Mouse (Mus musculus): ENCODE results near the gene Foxk1. TPM values are rescaled to one million over a fixed set of nuclear protein-coding genes. Genes with fewer than 3 reads are reported as not detected.

Foxk1 gene
- polyA plus RNA-seq, 1 experiment from 2014 or later, result 1.8 TPM

DNA sequence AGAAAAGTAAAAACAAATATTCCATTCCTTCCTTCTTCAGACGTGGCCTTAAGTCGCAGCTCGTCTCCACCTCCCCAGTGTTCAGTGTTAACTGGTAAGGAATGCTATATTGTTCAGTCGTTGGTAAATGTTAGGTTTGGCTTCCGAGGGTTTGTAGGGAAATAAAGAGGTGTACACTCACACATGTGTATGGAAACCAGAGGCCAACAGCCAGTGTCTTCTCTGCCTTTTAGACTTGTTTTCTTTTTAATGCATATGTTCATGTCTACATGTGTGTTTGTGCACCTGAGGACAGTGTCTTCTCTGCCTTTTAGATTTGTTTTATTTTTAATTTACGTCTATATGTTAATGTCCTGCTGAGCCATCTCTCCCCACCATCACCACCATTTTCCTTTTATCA lies 29.1 kb upstream of the Foxk1 start:
- no peak overlapping the region for H3K4me2 ChIP-seq
- H3K27ac ChIP-seq, result no peak overlapping the region
- WGBS (ENCODE audit: insufficient replicate concordance), result 42% methylated on average over 6 of the region's 6 CpGs
- DNase-seq (no peak), ATAC-seq (ENCODE audit: low read depth) (no peak)
- H3K9ac ChIP-seq, result no peak overlapping the region
- 0 out of 2 replicates have a peak, but pooled peaks cover 2% of the 10 kb centered on the region for H3K36me3 ChIP-seq
- peaks cover 33% of the 10 kb centered on the region for H3K4me1 ChIP-seq (replicated peaks)
- H3K4me3 ChIP-seq (replicated peaks), result no peak overlapping the region
- no peaks in the 10 kb centered on the region for H3K9me3 ChIP-seq (replicated peaks)
- H3K27me3 ChIP-seq, result no peaks in the 10 kb centered on the region

DNA sequence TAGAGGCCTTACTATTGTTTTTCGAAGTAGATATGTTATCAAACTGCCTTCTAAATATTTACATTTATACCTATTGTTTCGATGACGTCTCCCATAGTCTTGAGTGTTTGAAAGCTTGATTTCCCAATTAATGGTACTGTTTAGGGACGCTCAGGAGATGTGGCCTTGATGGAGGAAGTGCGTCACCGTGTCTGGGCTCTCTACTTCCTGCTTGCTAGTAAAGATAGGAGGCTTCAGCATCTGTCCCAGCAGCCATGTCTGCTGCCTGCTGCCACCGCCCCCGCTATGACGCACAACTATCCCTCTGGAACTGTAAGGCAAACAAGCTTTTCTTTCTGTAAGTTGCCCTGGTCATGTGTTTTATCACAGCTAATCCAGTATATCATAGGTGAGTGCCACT lies 27.0 kb upstream of the Foxk1 start:
- 54% methylated on average over 9 of the region's 9 CpGs for WGBS (ENCODE audit: insufficient replicate concordance)

GRCm38 (mm10) chr5:142375641-142376040 lies 25.7 kb upstream of the Foxk1 start:
- H3K27me3 ChIP-seq, result no peaks in the 10 kb centered on the region
- 89% methylated on average over 5 of the region's 5 CpGs for WGBS (ENCODE audit: insufficient replicate concordance)
- H3K9me3 ChIP-seq (replicated peaks), result no peaks in the 10 kb centered on the region
- DNase-seq (no peak), ATAC-seq (ENCODE audit: low read depth) (no peak)
- no peak overlapping the region for H3K9ac ChIP-seq
- H3K4me3 ChIP-seq (replicated peaks), result no peak overlapping the region
- H3K27ac ChIP-seq, result no peak overlapping the region
- H3K36me3 ChIP-seq, result no peaks in the 10 kb centered on the region
- peaks cover 19% of the 10 kb centered on the region for H3K4me1 ChIP-seq (replicated peaks)
- no peak overlapping the region for H3K4me2 ChIP-seq

More for the DNA sequence above, 27.0 kb upstream of the Foxk1 start:
- Histone ChIP-seq H3K9ac (no peak overlapping the region), H3K27me3 (no peaks in the 10 kb centered on the region), H3K4me1 (replicated peaks) (peaks cover 19% of the 10 kb centered on the region), H3K9me3 (replicated peaks) (no peaks in the 10 kb centered on the region), H3K4me3 (replicated peaks) (no peak overlapping the region), H3K36me3 (0 out of 2 replicates have a peak, but pooled peaks cover 2% of the 10 kb centered on the region), H3K4me2 (no peak overlapping the region), H3K27ac (no peak overlapping the region)
- DNase-seq, result no peak
- ATAC-seq (ENCODE audit: low read depth), result no peak

- Histone ChIP-seq H3K9me3 (replicated peaks) (no peaks in the 10 kb centered on the region), H3K27ac (no peak overlapping the region), H3K4me3 (replicated peaks) (no peak overlapping the region), H3K4me2 (no peak overlapping the region), H3K27me3 (no peaks in the 10 kb centered on the region), H3K4me1 (replicated peaks) (peaks cover 15% of the 10 kb centered on the region), H3K36me3 (no peaks in the 10 kb centered on the region), H3K9ac (no peak overlapping the region)
- ATAC-seq (ENCODE audit: low read depth) (no peak), DNase-seq (no peak)
- WGBS (ENCODE audit: insufficient replicate concordance), result 61% methylated on average over 6 of the region's 6 CpGs
These were observed 25.2 kb upstream of the Foxk1 start for GRCm38 (mm10) chr5:142376071-142376470.

DNA sequence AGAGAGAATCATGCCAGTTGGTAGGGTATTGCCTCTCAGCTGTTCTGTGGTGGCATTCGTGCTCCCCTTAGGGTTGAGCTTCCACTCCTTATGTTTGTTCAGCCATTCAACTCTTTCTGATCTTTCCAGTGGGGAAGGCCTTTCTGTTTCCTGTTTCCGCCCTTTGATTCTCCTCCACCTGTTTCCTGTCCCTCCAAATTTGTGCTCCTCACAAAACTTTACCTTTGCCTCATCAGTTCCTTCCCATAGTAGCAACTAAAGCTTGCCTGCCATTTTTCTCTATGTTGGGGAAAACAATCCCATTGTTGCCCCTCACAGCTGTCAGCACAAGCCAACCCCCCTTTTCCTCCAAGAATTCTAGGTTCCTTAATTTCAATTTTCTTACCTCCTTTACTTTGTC lies 23.2 kb upstream of the Foxk1 start:
- no peaks in the 10 kb centered on the region for H3K9me3 ChIP-seq (replicated peaks)
- no peak overlapping the region for H3K4me2 ChIP-seq
- no peak overlapping the region for H3K27ac ChIP-seq
- no peak for ATAC-seq (ENCODE audit: low read depth)
- H3K27me3 ChIP-seq, result no peaks in the 10 kb centered on the region
- H3K36me3 ChIP-seq, result no peaks in the 10 kb centered on the region
- no peaks in the 10 kb centered on the region for H3K4me1 ChIP-seq (replicated peaks)
- H3K9ac ChIP-seq, result no peak overlapping the region
- no peak for DNase-seq
- no peak overlapping the region for H3K4me3 ChIP-seq (replicated peaks)
- WGBS (ENCODE audit: insufficient replicate concordance), result 49% methylated on average over 2 of the region's 2 CpGs

DNA sequence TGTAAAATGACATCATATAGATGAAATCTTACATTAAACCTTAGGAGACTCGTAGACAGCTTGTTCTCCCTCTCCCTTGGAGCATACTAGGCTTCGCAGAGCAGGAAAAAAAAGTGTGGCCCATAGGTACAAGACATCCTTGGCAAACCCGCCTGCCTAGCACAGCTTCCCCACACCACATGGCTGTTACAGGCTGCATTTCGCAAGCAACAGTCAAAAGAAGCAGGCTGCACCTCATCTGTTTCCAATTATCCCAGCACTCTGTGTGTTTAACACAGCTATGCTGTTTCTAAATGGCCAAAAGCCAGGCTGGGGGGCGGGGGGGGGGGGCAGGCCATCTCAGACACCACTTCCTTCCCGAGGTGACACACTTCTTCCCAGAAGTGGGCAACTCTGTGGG lies 20.8 kb upstream of the Foxk1 start:
- Histone ChIP-seq H3K9ac (no peak overlapping the region), H3K36me3 (no peaks in the 10 kb centered on the region), H3K9me3 (replicated peaks) (no peaks in the 10 kb centered on the region), H3K27me3 (no peaks in the 10 kb centered on the region), H3K4me1 (replicated peaks) (no peaks in the 10 kb centered on the region), H3K27ac (no peak overlapping the region), H3K4me2 (no peak overlapping the region), H3K4me3 (replicated peaks) (no peak overlapping the region)
- WGBS (ENCODE audit: insufficient replicate concordance), result 33% methylated on average over 6 of the region's 6 CpGs
- DNase-seq (no peak), ATAC-seq (ENCODE audit: low read depth) (no peak)

- 45% methylated on average over 23 of the region's 23 CpGs for WGBS (ENCODE audit: insufficient replicate concordance)
- H3K9ac ChIP-seq, result no peak overlapping the region
- no peak overlapping the region for H3K4me3 ChIP-seq (replicated peaks)
- DNase-seq (no peak), ATAC-seq (ENCODE audit: low read depth) (no peak)
- no peak overlapping the region for H3K4me2 ChIP-seq
- H3K9me3 ChIP-seq (replicated peaks), result no peaks in the 10 kb centered on the region
- H3K4me1 ChIP-seq (replicated peaks), result peaks cover 13% of the 10 kb centered on the region
- H3K27me3 ChIP-seq, result no peaks in the 10 kb centered on the region
- no peaks in the 10 kb centered on the region for H3K36me3 ChIP-seq
- no peak overlapping the region for H3K27ac ChIP-seq
These were observed 16.2 kb upstream of the Foxk1 start for GRCm38 (mm10) chr5:142384911-142385660.

- no peaks in the 10 kb centered on the region for H3K36me3 ChIP-seq
- DNase-seq, result no peak
- no peak overlapping the region for H3K4me2 ChIP-seq
- no peak overlapping the region for H3K4me3 ChIP-seq (replicated peaks)
- H3K27ac ChIP-seq, result no peak overlapping the region
- peaks cover 13% of the 10 kb centered on the region for H3K4me1 ChIP-seq (replicated peaks)
- 74% methylated on average over 6 of the region's 6 CpGs for WGBS (ENCODE audit: insufficient replicate concordance)
- no peak for ATAC-seq (ENCODE audit: low read depth)
- no peak overlapping the region for H3K9ac ChIP-seq
- H3K27me3 ChIP-seq, result no peaks in the 10 kb centered on the region
- H3K9me3 ChIP-seq (replicated peaks), result no peaks in the 10 kb centered on the region
These were observed 15.0 kb upstream of the Foxk1 start for GRCm38 (mm10) chr5:142386329-142386728.

- Histone ChIP-seq H3K9ac (no peak overlapping the region), H3K4me2 (no peak overlapping the region), H3K9me3 (replicated peaks) (no peaks in the 10 kb centered on the region), H3K27me3 (no peaks in the 10 kb centered on the region), H3K4me1 (replicated peaks) (peaks cover 18% of the 10 kb centered on the region), H3K27ac (no peak overlapping the region), H3K4me3 (replicated peaks) (no peak overlapping the region), H3K36me3 (no peaks in the 10 kb centered on the region)
- ATAC-seq (ENCODE audit: low read depth), result peak; percentile 12; the same call in 1 of the 2 replicates
- no peak for DNase-seq
- 51% methylated on average over 17 of the region's 17 CpGs for WGBS (ENCODE audit: insufficient replicate concordance)
These were observed 14.3 kb upstream of the Foxk1 start for GRCm38 (mm10) chr5:142386784-142387680.

- Histone ChIP-seq H3K4me1 (replicated peaks) (peaks cover 18% of the 10 kb centered on the region), H3K27ac (no peak overlapping the region), H3K9ac (no peak overlapping the region), H3K4me3 (replicated peaks) (no peak overlapping the region), H3K4me2 (no peak overlapping the region), H3K36me3 (no peaks in the 10 kb centered on the region), H3K9me3 (replicated peaks) (no peaks in the 10 kb centered on the region), H3K27me3 (no peaks in the 10 kb centered on the region)
- DNase-seq, result no peak
- ATAC-seq (ENCODE audit: low read depth), result no peak
- 62% methylated on average over 4 of the region's 4 CpGs for WGBS (ENCODE audit: insufficient replicate concordance)
These were observed 13.6 kb upstream of the Foxk1 start for GRCm38 (mm10) chr5:142387716-142388115.

DNA sequence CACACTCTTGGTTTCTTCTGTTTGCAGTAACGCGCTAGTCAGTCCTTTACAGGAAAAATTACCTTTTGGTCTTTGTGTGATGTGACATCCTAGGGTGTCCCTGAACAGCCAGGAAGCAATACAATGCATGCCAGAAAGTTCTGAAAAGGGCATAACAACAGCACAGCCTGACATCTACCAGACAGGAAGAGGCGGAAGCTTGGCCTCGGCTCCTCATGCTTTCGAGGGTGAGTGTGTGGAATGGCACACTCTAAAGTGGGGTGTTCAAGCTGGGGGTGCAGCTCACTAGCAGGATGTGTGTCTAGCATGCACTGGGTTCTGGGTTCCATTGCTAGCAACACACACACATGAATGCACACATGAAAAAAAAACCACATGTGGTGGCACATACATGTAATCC lies 9.6 kb upstream of the Foxk1 start:
- no peaks in the 10 kb centered on the region for H3K9me3 ChIP-seq (replicated peaks)
- H3K27me3 ChIP-seq, result no peaks in the 10 kb centered on the region
- H3K4me3 ChIP-seq (replicated peaks), result no peak overlapping the region
- 63% methylated on average over 5 of the region's 5 CpGs for WGBS (ENCODE audit: insufficient replicate concordance)
- DNase-seq (no peak), ATAC-seq (ENCODE audit: low read depth) (no peak)
- H3K9ac ChIP-seq, result no peak overlapping the region
- H3K27ac ChIP-seq, result no peak overlapping the region
- H3K36me3 ChIP-seq, result no peaks in the 10 kb centered on the region
- H3K4me2 ChIP-seq, result no peak overlapping the region
- peaks cover 10% of the 10 kb centered on the region for H3K4me1 ChIP-seq (replicated peaks)

Measured in liver, embryonic 13.5 days (tissue).